Mouse (Mus musculus): ENCODE measurements around the gene Tspyl4. TPM values are rescaled to one million over a fixed set of nuclear protein-coding genes. Genes with fewer than 3 reads are reported as not detected.

Tspyl4 gene
- polyA plus RNA-seq, 1 experiment from 2014 or later: 15.7 TPM

GRCm38 (mm10) chr10:34341014-34341413 is 43.8 kb downstream of the Tspyl4 start:
- Histone ChIP-seq H3K36me3 (replicated peaks; ENCODE audit: control insufficient read depth, insufficient read depth, low read depth, low read length) (no peaks in the 10 kb centered on the region), H3K27ac (replicated peaks; ENCODE audit: low read depth, low read length) (no peak overlapping the region), H3K9ac (replicated peaks; ENCODE audit: low read length) (no peak overlapping the region), H3K27me3 (ENCODE audit: control insufficient read depth, insufficient read depth, low read length) (no peaks in the 10 kb centered on the region), H3K4me1 (ENCODE audit: control insufficient read depth, insufficient read depth, low read length) (no peaks in the 10 kb centered on the region), H3K4me2 (ENCODE audit: low read depth, low read length) (no peak overlapping the region), H3K4me3 (ENCODE audit: low read depth, low read length) (no peak overlapping the region), H3K9me3 (replicated peaks; ENCODE audit: control insufficient read depth, low read length) (no peaks in the 10 kb centered on the region)
- 67% methylated on average over 6 of the region's 6 CpGs for WGBS
- ATAC-seq (replicated peaks; ENCODE audit: insufficient number of reproducible peaks, low FRiP score, low TSS enrichment, low read depth) (no peak), DNase-seq (ENCODE audit: low spot score) (no peak)

DNA sequence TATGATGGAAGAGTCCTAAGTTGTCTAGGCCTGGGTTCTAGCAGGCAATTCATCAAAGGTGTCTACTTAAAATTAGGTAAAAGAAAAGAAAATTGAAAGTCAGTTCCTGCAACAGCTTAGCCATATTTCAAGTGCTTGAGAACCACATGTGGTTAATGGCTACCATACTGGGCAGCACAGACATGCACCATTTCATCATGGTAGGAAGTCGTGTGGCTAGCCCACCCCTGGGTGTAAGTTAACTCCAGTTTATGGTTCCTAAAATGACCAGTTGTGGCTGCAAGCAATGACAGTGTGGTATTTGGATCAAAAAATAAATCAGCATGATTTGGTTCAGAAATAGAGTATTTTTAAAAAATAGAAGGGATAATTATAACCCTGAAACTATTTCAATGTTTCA is 44.6 kb downstream of the Tspyl4 start:
- Histone ChIP-seq H3K4me1 (ENCODE audit: control insufficient read depth, insufficient read depth, low read length) (no peaks in the 10 kb centered on the region), H3K36me3 (replicated peaks; ENCODE audit: control insufficient read depth, insufficient read depth, low read depth, low read length) (no peaks in the 10 kb centered on the region), H3K27me3 (ENCODE audit: control insufficient read depth, insufficient read depth, low read length) (no peaks in the 10 kb centered on the region), H3K9ac (replicated peaks; ENCODE audit: low read length) (no peak overlapping the region), H3K4me3 (ENCODE audit: low read depth, low read length) (no peak overlapping the region), H3K4me2 (ENCODE audit: low read depth, low read length) (no peak overlapping the region), H3K27ac (replicated peaks; ENCODE audit: low read depth, low read length) (no peak overlapping the region), H3K9me3 (replicated peaks; ENCODE audit: control insufficient read depth, low read length) (no peaks in the 10 kb centered on the region)
- ATAC-seq (replicated peaks; ENCODE audit: insufficient number of reproducible peaks, low FRiP score, low TSS enrichment, low read depth): no peak
- 85% methylated on average over 1 of the region's 1 CpGs for WGBS
- no peak for DNase-seq (ENCODE audit: low spot score)

Other genes starting within 250 kb of the Tspyl4 start
- 0.18 and 0.26 TPM in 2 replicates for gene Calhm5, start 200.9 kb upstream of the Tspyl4 start, polyA plus RNA-seq (2014; fragmentation: Nextera tagmentation; extraction: Ambion mirVana)
- 0.95 and 1.0 TPM in 2 replicates for gene Calhm6, start 169.5 kb upstream of the Tspyl4 start, polyA plus RNA-seq (2014; fragmentation: Nextera tagmentation; extraction: Ambion mirVana)
- 45.1 and 47.2 TPM in 2 replicates for gene Dse, start 89.7 kb upstream of the Tspyl4 start, polyA plus RNA-seq (2014; fragmentation: Nextera tagmentation; extraction: Ambion mirVana)
- gene Tspyl1, start 15.3 kb upstream of the Tspyl4 start, polyA plus RNA-seq (2014; fragmentation: Nextera tagmentation; extraction: Ambion mirVana): 61.3 and 61.9 TPM in 2 replicates
- 0.11 and 0.18 TPM in 2 replicates for gene Col10a1, start 92.5 kb downstream of the Tspyl4 start, polyA plus RNA-seq (2014; fragmentation: Nextera tagmentation; extraction: Ambion mirVana)
- 7.6 and 10.0 TPM in 2 replicates for gene Nt5dc1, start 121.1 kb downstream of the Tspyl4 start, polyA plus RNA-seq (2014; fragmentation: Nextera tagmentation; extraction: Ambion mirVana)
- 11.1 and 11.2 TPM in 2 replicates for gene Frk, start 186.0 kb downstream of the Tspyl4 start, polyA plus RNA-seq (2014; fragmentation: Nextera tagmentation; extraction: Ambion mirVana)

Measured in embryonic facial prominence, embryonic 11.5 days (tissue).